Mouse (Mus musculus): ENCODE data around the gene Gys2.
A peak's percentile ranks its signal among the peaks of the same experiment; 100 is the strongest.

DNA sequence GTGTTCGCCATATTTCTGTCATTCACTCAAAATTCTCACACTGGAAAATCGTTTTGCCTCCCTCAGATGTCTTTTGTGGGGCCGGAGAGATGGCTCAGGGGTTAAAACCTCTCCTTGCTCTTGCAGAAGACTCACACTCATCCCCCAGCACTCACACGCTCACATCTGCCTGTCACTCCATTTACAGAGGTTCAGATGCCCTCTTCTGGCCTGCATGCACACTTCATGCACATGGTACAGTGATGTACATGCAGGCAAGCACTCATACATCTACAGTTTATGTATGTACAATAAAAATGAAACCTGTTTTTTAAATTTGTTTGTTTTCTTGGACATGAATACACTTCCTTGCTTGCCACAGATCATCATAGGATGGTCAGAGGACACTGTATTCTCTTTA is 3.3 kb downstream of the Gys2 start:
- TF ChIP-seq CTCF (IDR thresholded peaks at IDR 0.05; ENCODE audit: low read depth), result peak; percentile 73
- no peak for TF ChIP-seq EP300 (optimal IDR thresholded peaks at IDR 0.05)

All from stomach, postnatal 0 days (tissue).